Mouse (Mus musculus) myocyte (in vitro differentiated cells): ENCODE results near the gene Gm28363. TPM values are rescaled to one million over a fixed set of nuclear protein-coding genes. Genes with fewer than 3 reads are reported as not detected.
"Not testable (repeated sequence)": the region's sequence is repeated elsewhere in the genome, so short reads cannot be mapped to it uniquely, and the experiment has no call there.

Experiments
- H3K27me3 ChIP-seq: one replicate; pipeline ENCODE4 v1.6.1; 2011; ENCODE audit not compliant: control insufficient read depth, insufficient read depth, insufficient read length
- H3K36me3 ChIP-seq: one replicate; pipeline ENCODE4 v1.6.1; 2011; ENCODE audit not compliant: control insufficient read depth, insufficient read depth
- H3K4me2 ChIP-seq: one replicate; pipeline ENCODE4 v1.6.1; 2011; ENCODE audit warnings: low read depth, control low read depth
- H3K4me3 ChIP-seq: one replicate; pipeline ENCODE4 v1.5.1; 2011; ENCODE audit warnings: mild to moderate bottlenecking, control low read depth, moderate library complexity
- H3K79me2 ChIP-seq: one replicate; pipeline ENCODE4 v1.6.1; 2011; ENCODE audit not compliant: control insufficient read depth, insufficient read depth
- H3ac ChIP-seq: one replicate; pipeline ENCODE4 v1.6.1; 2011; ENCODE audit not compliant: control insufficient read depth, insufficient read length
- polyA plus RNA-seq: library from polyadenylated mRNA; unstranded; fragments of >200 nt; fragmentation: generic; extraction: Trizol; gene quantifications from one replicate; pipeline ENCODE4 v1.2.1, GENCODE M21; 2012; ENCODE audit warnings: missing spikeins

The Gm28363 gene
- polyA plus RNA-seq, result not detected

DNA sequence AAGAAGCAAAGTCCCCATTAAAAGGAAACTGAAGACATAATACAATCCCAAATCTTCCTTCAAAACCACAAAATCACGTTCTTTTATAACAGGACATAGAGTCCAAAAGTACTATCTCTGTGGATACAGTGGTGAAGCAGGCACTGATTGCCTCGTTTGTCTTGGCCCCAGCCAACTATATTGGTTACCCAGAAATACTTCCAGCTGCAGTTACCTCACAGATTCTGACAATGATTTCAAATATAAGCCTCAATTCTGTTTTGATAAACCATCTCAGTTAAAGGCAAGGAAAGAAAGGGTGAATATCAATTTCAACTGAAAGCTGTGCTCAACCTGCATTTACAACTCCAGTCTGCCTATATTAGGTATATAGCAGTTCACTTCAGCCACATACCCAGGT, at the start of gene Gm28363:
Gene Gm28363, plus strand, starts transcription at position 301 of the 400 bp plus-strand sequence.
- not testable (repeated sequence) for H3K4me2 ChIP-seq, H3K27me3 ChIP-seq, H3K36me3 ChIP-seq, H3K4me3 ChIP-seq, H3ac ChIP-seq, H3K79me2 ChIP-seq

GRCm38 (mm10) chr1:117650236-117650635, 46.7 kb upstream of the Gm28363 start:
- not testable (repeated sequence) for H3K79me2 ChIP-seq, H3K36me3 ChIP-seq, H3ac ChIP-seq, H3K27me3 ChIP-seq, H3K4me2 ChIP-seq, H3K4me3 ChIP-seq

Other genes starting within 250 kb of the Gm28363 start
- not detected for gene B020011L13Rik, start 84.0 kb downstream of the Gm28363 start, polyA plus RNA-seq
- gene Gm28360, start 132.9 kb downstream of the Gm28363 start, polyA plus RNA-seq, result not detected
- gene Gm28168, start 230.9 kb downstream of the Gm28363 start, polyA plus RNA-seq, result not detected